Mouse (Mus musculus): ENCODE data around the gene Ano8.
"Not testable (repeated sequence)": the region's sequence is repeated elsewhere in the genome, so short reads cannot be mapped to it uniquely, and the experiment has no call there.

Gene Ano8

DNA sequence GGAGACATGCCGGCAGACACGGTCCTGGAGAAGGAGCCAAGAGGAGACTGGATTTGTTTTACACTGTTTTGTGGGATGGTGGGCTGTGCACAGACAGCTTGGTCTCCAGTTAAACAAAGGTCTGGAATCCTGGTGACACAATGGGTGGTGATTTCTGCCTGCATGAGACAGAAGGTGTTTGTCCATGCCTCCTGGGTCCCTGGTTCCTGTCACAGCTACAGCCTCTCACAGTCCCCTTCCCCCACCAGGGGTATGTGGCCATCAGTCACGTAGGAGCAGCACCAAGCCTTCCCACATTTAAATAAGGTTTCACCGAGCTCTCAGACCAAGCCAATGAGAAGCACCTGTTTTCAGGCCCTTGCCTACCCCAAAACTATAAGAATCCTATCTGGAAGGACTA lies 34.4 kb downstream of the Ano8 start:
- in situ Hi-C loops (cut with MboI, MseI), result no loop called here

DNA sequence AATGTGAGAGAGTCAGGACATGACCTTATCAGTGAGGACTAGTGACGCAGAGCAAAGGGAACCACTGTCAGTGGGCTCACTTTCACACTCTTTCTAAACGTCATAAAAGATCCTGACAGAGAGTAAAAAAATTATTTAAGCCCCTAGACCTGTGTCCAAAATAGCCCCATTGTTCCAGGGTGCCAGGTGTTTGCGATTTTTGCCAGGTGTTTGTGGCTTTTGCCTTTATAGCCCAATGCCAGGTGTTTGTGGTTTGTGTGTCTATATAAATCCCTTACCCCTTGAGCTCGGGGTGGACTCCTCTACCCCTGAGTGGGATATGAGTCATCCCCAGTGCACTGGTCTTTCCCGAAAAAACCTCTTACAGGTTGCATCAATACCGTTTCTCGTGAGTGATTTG lies 40.7 kb downstream of the Ano8 start:
- in situ Hi-C loops (cut with MboI, MseI), result loop anchor here in 1 of 2 experiments (10.0 kb wide), 1 partner anchor 80 kb away; the partner anchor contains the start of gene Ccdc194

DNA sequence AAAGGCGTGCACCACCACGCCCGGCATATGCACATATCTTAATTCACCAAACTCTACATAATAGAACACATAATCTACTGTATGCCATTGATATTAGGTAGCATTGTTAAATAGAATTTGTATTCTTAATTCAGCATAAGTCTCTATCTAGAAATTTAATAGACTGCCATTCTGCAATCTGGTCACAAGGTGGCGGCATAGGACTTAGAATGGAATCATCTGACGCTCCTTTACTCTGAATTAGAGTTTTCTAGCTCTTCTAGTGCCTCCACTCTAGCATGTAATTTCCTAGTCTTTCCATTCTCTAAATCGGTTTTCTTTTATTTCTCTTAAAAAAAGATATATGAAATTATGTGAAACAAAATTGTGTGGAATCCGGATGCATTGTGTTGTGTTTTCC lies 44.4 kb downstream of the Ano8 start:
- in situ Hi-C loops (cut with MboI, MseI), result loop anchor here (5.0 to 10.0 kb wide), 2 partner anchors 81 to 83 kb away; partner anchors contain the start of gene Ccdc194 (in 1 of the 2)

DNA sequence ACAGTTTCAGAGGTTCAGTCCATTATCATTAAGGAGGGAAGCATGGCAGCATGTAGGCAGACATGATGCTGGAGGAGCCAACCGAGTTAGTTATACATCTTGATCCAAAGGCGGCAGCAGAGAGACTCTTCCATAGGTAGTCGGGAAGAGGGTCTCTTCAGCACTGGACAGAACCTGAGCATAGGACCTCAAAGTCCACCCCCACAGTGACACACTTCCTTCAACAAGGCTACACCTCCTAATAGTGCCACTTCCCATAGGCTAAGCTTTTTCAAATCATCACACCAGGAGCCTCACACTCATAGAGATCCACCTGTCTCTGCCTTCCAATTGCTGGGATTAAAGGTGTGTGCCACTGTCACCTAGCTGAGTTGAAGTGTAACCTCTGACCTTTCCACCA lies 48.7 kb downstream of the Ano8 start:
- in situ Hi-C loops (cut with MboI, MseI), result no loop called here

DNA sequence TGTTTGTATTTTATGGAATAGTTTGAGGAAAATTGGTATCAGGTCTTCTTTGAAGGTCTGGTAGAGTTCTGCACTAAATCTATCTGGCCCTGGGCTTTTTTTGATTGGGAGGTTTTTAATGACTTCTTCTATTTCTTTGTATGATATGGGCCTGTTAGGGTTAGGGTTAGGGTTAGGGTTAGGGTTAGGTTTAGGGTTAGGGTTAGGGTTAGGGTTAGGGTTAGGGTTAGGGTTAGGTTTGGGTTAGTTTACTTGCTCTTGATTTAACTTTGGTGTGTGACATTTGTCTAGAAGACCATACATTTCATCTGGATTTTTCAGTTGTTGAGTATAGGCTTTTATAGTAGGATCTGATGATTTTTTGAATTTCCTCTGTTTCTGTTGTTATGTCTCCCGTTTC lies 52.8 kb downstream of the Ano8 start:
- in situ Hi-C loops (cut with MboI, MseI), result not testable (repeated sequence)
